Mouse (Mus musculus) ES-Bruce4 (cell line): ENCODE results near the gene Sat2. TPM values are rescaled to one million over a fixed set of nuclear protein-coding genes. Genes with fewer than 3 reads are reported as not detected.

Experiments
- H3K27ac ChIP-seq: 2 replicates; pipeline ENCODE4 v1.5.1; 2012; ENCODE audit warnings: low read length, inconsistent platforms; ENCODE audit not compliant: insufficient read depth
- H3K27me3 ChIP-seq: 2 replicates; pipeline ENCODE4 v1.6.1; 2012; ENCODE audit warnings: mild to moderate bottlenecking, low read length, inconsistent platforms; ENCODE audit not compliant: control insufficient read depth, poor library complexity, insufficient read depth, severe bottlenecking
- H3K36me3 ChIP-seq: 2 replicates; pipeline ENCODE4 v1.6.1; 2012; ENCODE audit warnings: inconsistent platforms, mild to moderate bottlenecking, low read length, moderate library complexity; ENCODE audit not compliant: control insufficient read depth, poor library complexity, insufficient read depth, severe bottlenecking
- H3K4me1 ChIP-seq: one replicate; pipeline ENCODE4 v1.8.1; 2011; ENCODE audit warnings: low read length; ENCODE audit not compliant: control insufficient read depth, insufficient read depth
- H3K4me3 ChIP-seq: 2 replicates; pipeline ENCODE4 v1.5.1; 2011; ENCODE audit warnings: low read depth, mild to moderate bottlenecking, low read length
- H3K9ac ChIP-seq: 2 replicates; pipeline ENCODE4 v1.6.1; 2012; ENCODE audit warnings: low read depth, mild to moderate bottlenecking, inconsistent platforms; ENCODE audit not compliant: poor library complexity, severe bottlenecking
- H3K9me3 ChIP-seq: replicated peaks from 2 replicates; pipeline ENCODE4 v1.6.1; 2012; ENCODE audit warnings: mild to moderate bottlenecking, low read length, inconsistent platforms; ENCODE audit not compliant: control insufficient read depth, poor library complexity, insufficient read depth, severe bottlenecking
- CTCF ChIP-seq: IDR thresholded peaks from one replicate; pipeline ENCODE4 v1.8.1; 2011; ENCODE audit warnings: low read depth, low read length
- EP300 ChIP-seq: IDR thresholded peaks from 2 replicates; pipeline ENCODE4 v1.6.1; 2011; ENCODE audit warnings: low read depth, low read length; ENCODE audit not compliant: insufficient read depth
- POLR2A ChIP-seq: IDR thresholded peaks from one replicate; pipeline ENCODE4 v1.8.1; 2011; ENCODE audit warnings: low read length; ENCODE audit not compliant: insufficient read depth
- polyA plus RNA-seq: library from polyadenylated mRNA; stranded (reverse); fragments of >200 nt; gene quantifications from 2 replicates; pipeline ENCODE4 v1.2.4, GENCODE M21; 2011; ENCODE audit warnings: low read depth; ENCODE audit not compliant: missing spikeins, insufficient read depth, insufficient read length

Gene Sat2
- polyA plus RNA-seq, 1 experiment, result 9.1 TPM

- Histone ChIP-seq H3K4me3 (peak within 1 kb of the TSS; percentile 89), H3K27ac (peak within 1 kb of the TSS; percentile 88), H3K27me3 (no peaks in the 10 kb centered on the region), H3K9me3 (no peaks in the 10 kb centered on the region), H3K9ac (peak within 1 kb of the TSS; percentile 96), H3K4me1 (no peaks in the 10 kb centered on the region), H3K36me3 (peaks cover 26% of the 10 kb centered on the region)
- TF ChIP-seq CTCF (peak; percentile 72), EP300 (0 out of 2 replicates have a peak, but pooled peaks have one; percentile 27), POLR2A (peak; percentile 23)
These were observed 10.7 kb downstream of the Sat2 start, which contains the start of gene Fxr2 for GRCm38 (mm10) chr11:69632284-69633089. Gene Fxr2 (plus strand): TSS chr11:69632990.

GRCm38 (mm10) chr11:69633128-69633866 is 11.5 kb downstream of the Sat2 start:
- peaks cover 32% of the 10 kb centered on the region for H3K36me3 ChIP-seq
- H3K9ac ChIP-seq, result peak overlapping the region; percentile 96
- H3K27ac ChIP-seq, result peak overlapping the region; percentile 39
- TF ChIP-seq EP300, result no peak
- no peak for TF ChIP-seq POLR2A
- TF ChIP-seq CTCF, result no peak
- H3K27me3 ChIP-seq, result no peaks in the 10 kb centered on the region
- peak overlapping the region; percentile 89 for H3K4me3 ChIP-seq
- no peaks in the 10 kb centered on the region for H3K4me1 ChIP-seq
- no peaks in the 10 kb centered on the region for H3K9me3 ChIP-seq

- Histone ChIP-seq H3K36me3 (peaks cover 49% of the 10 kb centered on the region), H3K4me1 (no peaks in the 10 kb centered on the region), H3K4me3 (no peak overlapping the region), H3K27ac (no peak overlapping the region), H3K27me3 (no peaks in the 10 kb centered on the region), H3K9me3 (no peaks in the 10 kb centered on the region), H3K9ac (peak overlapping the region; percentile 33)
- TF ChIP-seq POLR2A (no peak), EP300 (no peak), CTCF (no peak)
These were observed 13.6 kb downstream of the Sat2 start for GRCm38 (mm10) chr11:69635471-69635870.

- Histone ChIP-seq H3K4me3 (no peak overlapping the region), H3K9me3 (no peaks in the 10 kb centered on the region), H3K4me1 (no peaks in the 10 kb centered on the region), H3K9ac (no peak overlapping the region), H3K27me3 (no peaks in the 10 kb centered on the region), H3K27ac (no peak overlapping the region), H3K36me3 (peaks cover 88% of the 10 kb centered on the region)
- TF ChIP-seq EP300 (no peak), CTCF (no peak), POLR2A (no peak)
These were observed 24.0 kb downstream of the Sat2 start for GRCm38 (mm10) chr11:69645860-69646259.

GRCm38 (mm10) chr11:69653399-69653798 is 31.6 kb downstream of the Sat2 start:
- TF ChIP-seq EP300, result no peak
- no peak for TF ChIP-seq POLR2A
- no peak for TF ChIP-seq CTCF
- Histone ChIP-seq H3K4me3 (no peak overlapping the region), H3K36me3 (peaks cover 40% of the 10 kb centered on the region), H3K27ac (peak overlapping the region; percentile 85), H3K9ac (no peak overlapping the region), H3K4me1 (no peaks in the 10 kb centered on the region), H3K27me3 (no peaks in the 10 kb centered on the region), H3K9me3 (no peaks in the 10 kb centered on the region)

GRCm38 (mm10) chr11:69654760-69655159 is 32.9 kb downstream of the Sat2 start:
- no peaks in the 10 kb centered on the region for H3K27me3 ChIP-seq
- peaks cover 32% of the 10 kb centered on the region for H3K36me3 ChIP-seq
- H3K9ac ChIP-seq, result peak overlapping the region; percentile 77
- peak overlapping the region; percentile 85 for H3K27ac ChIP-seq
- H3K4me3 ChIP-seq, result peak overlapping the region; percentile 77
- TF ChIP-seq EP300 (peak; percentile 70; the same call in 1 of the 2 replicates), POLR2A (peak; percentile 97), CTCF (no peak)
- no peaks in the 10 kb centered on the region for H3K4me1 ChIP-seq
- no peaks in the 10 kb centered on the region for H3K9me3 ChIP-seq
